Mouse (Mus musculus) adrenal gland (tissue): ENCODE measurements around the gene Ehbp1.

Experiments
- intact Hi-C: fragments of 180-260 bp; cut with DNase I; formaldehyde crosslinking; loops from one replicate; pipeline ENCODE4 v1.15.1; 2025

The Ehbp1 gene

DNA sequence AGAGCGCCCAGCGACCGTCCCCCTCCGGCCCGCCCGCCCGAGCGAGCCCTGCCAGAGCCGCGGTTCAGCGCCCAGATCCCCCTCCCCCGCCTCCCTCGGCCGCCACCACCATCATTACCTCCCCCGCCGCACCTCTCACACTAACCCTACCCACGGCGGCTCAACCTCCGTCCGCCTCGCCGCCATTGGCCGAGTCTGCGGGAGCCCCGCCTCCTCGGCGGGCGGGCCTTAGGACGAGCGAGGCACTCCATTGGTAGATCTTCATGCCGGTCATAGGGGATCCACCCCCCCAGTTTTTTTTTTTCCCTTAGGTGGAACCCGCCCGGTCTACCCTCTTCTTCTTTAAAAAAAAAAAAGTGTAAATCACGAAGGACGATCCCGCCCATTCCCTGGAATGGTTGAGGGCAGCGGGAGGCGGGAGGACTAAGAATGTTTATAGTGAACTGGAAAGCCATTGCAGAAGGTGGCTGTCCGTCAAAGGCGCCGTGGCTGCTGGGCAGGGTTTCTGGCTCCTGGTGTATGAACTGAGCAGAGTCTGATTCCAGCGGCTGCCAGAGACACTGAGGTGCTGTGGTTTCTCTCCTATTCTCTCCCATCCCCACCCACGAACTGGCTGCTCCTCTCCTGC lies 55.1 kb downstream of the Ehbp1 start:
- intact Hi-C loops, result loop anchor here (10.0 kb wide), 1 partner anchor 698 kb away; the partner anchor contains the start of genes Commd1 and Gm28048

DNA sequence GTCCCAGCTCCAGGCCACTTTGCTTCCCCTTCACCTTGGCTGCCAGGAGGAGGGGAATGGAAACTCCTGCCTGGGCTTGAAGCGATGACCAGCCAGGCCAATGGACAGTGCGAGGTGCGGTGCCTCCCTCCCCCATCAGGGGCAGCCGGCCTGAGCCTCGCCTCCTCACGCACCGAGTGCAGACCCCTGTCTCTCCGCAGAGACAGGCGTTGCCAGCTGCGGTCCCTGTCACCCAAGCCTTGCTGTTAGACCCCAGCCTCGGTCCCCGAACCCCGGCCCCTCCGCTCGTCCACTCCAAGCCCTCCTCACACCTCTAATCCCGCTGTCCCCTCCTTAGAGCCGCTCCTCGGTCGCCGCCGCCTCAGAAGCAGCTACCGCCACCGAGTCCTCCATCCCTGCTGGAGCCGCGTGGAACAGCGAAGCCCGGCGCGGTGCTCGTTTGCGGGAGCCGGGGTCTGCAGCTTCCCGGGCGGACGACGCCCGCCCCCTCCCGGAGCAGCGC lies 55.7 kb downstream of the Ehbp1 start:
- intact Hi-C loops, result loop anchor here (10.0 kb wide), 1 partner anchor 698 kb away; the partner anchor contains the start of genes Commd1 and Gm28048

DNA sequence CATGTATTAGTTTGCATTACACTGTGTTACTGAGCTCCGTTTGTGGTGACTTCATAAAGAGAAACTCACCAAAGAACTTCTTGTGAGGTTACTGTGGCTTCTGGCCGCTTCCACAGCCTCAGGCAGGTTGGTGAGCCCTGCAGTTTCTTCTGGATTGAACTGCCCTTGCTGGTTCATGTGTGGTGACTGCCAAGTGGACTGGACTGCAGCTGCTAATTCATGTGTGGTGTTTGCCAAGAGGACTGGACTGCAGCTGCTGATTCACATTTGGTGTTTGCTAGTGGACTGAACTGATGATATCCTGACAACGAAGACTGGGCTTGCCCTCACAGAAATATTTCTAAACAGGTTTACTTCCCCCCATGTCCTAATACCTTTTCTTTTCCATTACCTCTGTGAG lies 65.4 kb downstream of the Ehbp1 start:
- intact Hi-C loops, result no loop called here

DNA sequence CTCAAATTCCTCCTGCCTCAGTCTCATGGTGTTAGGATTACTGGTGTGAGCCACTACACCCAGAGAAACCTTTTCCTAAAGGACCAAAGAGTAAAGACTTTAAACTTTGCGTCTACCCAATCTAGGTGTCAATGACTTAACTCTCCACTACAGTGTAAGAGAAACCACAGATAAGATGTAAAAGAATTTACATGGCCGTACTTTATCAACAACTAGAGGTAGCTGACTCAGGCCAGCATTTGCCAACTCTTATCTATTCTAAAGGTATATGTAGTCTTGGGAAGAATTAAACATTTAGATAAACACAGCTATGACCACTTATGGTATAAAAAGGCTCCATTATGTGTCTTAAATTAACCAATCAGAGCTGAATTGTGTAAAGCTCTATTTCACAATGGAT lies 67.9 kb downstream of the Ehbp1 start:
- intact Hi-C loops, result no loop called here

DNA sequence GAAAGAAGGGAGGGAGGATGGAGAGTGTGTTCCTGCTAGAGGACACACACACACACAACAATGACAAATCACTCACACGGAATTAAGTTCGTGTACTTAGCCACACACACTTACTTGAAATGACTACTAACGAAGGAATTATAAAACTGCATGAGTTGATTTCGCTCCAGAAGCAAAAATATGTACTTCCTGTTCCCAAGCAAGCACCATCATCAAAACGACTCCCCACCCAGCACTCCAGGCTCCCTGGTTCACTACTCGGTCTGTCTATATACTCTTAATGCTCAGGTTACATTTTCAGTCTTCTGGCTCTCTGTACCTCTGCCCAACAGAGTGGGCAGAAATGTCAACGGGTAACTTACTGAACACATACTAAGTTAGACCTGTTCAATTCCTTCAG lies 68.7 kb downstream of the Ehbp1 start:
- intact Hi-C loops, result no loop called here

DNA sequence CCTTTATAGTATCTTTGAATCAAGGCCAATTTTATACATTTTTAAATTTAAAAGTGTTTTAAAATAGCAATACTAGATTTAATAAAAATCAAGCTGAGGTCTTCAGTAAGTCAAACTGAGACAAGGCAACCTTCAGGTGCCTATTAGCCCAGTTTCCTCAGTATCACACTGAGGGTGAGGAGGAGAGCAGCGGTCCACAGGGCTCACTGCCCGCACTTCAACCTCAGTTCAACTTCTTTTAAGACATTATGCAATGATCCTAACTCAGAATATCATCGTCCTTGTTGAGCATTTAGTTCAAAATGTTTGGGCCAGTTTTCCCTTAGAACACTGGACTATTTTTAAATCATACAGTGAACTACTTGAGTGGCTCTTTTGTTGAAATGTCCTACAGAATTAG lies 70.2 kb downstream of the Ehbp1 start:
- intact Hi-C loops, result no loop called here

DNA sequence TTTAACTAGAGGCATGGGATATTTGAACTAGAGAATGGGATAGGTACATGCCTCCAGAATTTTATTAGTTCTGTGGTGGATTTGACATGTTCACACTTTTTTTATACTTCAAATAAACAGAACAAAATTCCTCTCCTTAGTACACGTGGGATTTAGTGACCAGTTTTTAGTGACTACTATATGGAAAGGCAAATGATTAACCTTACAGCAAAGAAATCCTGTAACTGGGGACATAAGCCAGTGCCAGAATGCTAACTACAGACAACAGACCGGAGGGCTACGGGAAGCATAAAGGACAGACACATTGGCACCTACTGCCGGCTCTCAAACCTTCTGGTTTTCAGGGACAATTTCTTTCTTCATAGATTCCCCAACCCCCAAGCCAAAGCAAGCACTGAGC lies 72.4 kb downstream of the Ehbp1 start:
- intact Hi-C loops, result no loop called here

DNA sequence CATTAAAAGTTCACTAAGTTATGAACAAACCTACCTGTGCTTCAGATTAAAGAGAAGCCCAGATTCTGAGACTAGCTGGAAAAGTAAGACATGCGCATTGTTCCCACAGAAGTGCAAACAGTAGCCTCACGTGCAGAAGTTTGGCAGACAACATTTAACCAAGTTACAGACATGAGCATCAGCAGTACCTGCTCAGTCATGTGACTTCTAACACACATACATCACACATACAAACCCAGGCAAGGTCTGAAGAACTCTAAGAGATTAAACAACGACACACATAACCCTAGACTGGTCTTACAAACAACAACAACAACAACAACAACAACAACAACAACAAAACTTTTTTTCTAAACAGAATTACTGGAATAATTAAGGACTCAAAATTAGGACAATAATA lies 72.9 kb downstream of the Ehbp1 start:
- intact Hi-C loops, result no loop called here

DNA sequence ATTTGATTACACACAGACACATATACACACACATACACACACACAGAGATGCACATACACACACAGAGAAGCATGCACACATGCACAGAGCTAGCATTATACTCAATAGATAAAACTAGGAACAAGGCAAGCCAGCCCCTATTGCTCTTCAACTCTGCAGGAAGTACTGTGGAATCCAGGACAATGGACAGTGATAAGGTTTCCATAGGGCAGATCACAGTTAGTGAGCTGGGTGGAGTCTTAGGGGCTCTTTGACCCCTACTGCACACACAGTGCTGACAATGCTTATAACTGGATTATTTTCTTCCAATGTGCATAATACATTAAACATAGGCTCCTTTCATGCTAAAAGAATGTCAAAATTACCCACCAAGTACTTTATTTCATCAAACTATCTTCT lies 75.1 kb downstream of the Ehbp1 start:
- intact Hi-C loops, result no loop called here

DNA sequence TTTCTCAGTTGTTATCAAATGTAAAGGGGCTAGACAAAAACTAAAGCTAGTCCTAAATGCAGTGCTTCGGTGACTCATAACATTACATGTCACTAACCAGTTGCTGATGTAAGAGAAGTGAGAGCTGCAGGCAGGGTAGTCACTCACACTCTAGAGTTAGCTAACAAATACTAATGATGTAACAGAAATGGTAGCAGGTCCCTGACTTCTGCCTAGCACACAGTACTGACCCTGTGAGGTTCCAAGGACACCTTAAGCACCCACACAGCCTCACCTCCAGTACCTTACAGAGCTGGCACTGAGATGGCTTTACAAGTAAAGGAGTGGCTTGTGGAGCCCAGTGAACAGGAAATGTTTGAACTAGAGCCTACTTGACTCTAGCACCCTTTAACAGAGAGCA lies 86.7 kb downstream of the Ehbp1 start:
- intact Hi-C loops, result no loop called here

DNA sequence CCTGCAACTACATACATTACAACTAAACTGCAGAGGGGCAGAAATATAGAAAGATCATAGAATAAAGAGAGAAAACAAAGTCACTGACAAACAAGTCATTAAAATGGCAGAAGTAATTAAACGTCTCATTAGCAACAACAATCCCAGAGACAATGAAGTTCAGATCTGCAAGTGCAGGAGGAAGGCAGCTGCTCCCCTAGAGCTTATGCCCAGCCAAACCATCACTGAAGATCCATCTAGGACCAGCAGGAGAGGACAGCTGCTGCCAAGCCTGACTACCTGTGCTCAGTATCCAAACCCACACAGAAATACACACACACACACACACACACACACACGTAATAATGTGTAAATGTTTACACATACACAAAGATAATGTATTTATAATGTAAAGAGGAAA lies 92.7 kb downstream of the Ehbp1 start:
- intact Hi-C loops, result no loop called here

DNA sequence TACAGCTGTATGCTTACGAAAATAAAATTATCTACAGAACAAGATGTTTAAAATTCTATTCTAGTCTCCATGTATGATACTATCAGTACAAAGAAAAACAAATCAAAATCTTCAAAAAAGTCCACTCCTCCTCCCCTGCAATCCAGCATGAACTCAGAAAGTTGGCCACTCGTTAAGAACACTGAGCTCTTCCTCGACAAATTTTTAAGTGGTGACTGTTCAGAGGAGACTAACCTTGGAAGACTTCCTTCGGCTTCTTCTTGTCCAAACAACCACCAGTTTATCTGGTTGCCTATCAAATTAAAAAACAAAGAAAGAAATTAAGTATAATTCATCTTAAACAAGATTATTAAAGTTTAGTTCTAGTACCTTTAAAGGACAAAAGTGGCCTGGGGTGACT lies 94.4 kb downstream of the Ehbp1 start:
- intact Hi-C loops, result no loop called here

DNA sequence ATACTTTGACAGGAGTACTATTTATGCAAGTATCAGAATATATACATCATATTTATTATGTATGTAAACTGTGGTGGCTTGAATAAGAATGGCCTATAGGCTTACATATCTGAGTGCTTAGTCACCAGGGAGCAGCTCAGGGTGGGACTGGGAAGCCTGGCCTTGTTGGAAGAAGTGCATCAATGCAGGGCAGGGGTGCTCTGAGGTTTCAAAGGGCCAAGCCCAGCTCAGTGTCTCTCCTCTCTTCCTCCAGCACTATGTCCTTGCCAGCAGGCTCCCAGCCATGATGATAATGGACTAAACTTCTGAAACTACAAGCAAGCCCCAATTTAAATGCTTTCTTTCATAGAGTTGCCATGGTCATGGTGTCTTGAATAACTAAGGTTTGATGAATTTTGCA lies 95.0 kb downstream of the Ehbp1 start:
- intact Hi-C loops, result no loop called here

DNA sequence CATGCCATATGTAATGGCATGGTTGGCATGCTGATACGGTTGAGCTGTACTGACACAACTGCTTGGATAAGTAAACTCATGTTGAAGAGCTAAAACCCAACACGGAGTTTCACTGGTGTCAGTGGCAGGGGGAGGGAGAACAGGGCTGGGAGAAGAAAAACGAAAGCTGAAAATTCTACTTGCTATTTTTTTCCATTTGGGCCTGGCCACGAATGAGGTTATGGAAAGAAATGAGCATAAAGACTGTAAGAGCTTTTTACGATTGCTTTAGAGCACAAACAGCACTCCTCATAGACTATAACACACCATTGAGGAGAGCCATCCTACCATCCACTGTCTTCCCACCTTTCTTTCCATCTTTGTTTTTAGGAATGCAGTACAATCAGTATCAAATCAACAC lies 106.5 kb downstream of the Ehbp1 start:
- intact Hi-C loops, result no loop called here

DNA sequence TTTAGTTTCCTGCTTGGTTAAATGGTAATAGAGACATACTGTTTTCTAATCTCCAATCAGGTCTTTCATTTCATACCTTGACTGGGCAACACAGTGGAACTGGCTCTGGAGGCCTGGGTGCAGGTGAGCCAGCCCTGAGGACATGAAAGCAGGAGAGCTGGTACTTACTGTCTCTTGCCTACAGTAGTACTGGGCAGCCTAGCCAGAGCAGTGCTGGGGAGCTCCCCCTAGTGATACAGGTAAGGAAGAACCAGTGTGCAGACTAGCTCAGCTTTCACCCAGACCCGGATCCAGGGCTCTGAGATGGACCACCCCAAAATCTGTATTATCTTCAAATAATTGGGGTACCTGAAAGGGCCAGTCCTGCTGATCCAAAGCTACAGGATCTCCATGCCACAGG lies 107.4 kb downstream of the Ehbp1 start:
- intact Hi-C loops, result no loop called here

DNA sequence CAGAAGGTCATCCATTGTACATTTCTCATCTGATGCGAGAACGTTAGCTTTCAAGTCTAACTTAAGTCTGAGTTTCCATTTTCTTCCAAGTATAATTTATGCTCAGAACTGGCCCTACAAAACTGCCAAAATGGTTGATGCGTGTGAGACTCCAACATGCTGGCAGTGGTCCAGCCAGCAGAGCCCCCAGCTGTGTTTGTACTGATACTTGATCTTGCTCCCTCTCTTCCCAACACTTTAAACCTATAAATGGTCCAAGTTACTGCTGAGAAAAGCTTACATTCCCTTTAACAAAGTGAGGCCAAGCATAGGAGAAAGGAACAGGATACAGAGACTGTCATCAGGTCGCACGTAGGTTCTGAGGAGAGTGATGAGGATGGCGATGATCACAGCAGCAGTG lies 111.2 kb downstream of the Ehbp1 start:
- intact Hi-C loops, result no loop called here

DNA sequence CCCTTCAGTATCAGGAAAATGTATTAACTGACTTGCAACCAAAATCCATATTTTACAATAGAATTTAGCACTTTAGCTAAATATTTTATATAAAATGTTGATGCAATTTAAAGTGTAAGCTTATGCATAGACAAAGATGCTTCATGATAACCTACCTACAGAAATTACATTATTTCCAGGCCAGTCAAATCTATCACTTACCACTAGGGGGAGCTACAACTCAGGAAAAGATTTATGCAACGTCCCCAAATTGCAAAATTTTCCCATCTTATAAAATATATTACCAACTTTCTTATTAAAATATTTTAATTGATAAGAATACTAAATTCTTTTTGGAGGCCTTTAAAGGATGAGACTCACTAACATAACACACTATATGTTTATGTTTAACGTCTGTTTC lies 116.5 kb downstream of the Ehbp1 start:
- intact Hi-C loops, result loop anchor here (1.0 to 10.0 kb wide), 4 partner anchors 211 to 729 kb away; partner anchors contain the start of gene Tmem17

DNA sequence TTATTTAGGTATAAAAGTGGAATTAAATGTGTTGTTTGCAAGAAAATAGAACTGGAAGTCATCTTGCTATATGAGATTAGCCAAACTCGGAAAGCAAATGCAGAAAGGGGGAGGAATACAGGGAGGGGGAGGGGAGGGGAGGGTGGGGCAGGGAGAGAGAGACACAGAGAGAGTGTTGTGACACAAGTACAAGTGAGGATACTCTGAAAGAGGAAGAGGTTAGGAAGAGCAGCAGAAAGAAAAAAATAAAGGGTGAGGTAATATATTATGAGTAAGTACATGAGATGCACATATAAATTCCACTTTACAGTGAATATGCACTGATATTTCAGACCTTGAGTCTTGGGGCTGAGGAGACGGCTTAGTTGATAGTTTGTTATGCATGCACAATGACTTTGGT lies 123.9 kb downstream of the Ehbp1 start:
- intact Hi-C loops, result no loop called here

DNA sequence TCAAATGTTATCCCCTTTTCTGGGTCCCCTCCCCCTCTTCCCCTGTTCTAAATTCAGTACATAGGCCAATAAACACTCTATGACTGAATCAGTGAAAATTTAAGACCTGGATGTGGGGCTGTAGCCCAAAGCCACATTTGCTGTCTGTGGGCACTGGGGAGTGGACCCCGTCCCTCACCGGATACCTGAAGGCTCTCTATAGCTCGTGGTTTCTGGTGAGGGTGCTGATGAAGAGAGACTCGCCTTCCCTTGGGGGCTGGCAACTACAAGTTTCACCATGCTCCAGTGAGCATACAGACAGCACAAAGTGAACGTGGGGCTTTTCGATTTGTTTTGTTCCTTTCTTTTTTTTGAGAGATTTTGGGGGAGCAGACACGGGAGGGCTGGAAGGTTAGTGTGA lies 125.2 kb downstream of the Ehbp1 start:
- intact Hi-C loops, result no loop called here

DNA sequence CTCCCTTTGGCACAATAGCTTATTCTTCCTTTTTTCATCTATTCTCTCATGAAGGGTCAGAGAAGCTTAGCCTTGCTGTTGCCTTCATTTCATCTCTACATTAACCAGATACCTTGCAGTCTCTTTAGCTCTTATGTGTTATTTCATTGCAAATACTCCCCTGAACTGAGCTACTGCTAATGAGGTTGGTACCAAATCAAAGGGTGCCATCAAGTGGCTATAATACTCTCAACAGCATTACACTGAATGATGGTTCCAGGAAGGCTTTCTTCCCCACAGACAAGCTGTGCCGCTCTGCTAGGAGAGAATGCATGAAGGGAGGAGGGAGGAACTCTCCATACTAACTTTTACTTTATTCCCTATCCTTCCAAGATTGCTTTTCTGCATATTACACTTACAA lies 135.5 kb downstream of the Ehbp1 start:
- intact Hi-C loops, result no loop called here

DNA sequence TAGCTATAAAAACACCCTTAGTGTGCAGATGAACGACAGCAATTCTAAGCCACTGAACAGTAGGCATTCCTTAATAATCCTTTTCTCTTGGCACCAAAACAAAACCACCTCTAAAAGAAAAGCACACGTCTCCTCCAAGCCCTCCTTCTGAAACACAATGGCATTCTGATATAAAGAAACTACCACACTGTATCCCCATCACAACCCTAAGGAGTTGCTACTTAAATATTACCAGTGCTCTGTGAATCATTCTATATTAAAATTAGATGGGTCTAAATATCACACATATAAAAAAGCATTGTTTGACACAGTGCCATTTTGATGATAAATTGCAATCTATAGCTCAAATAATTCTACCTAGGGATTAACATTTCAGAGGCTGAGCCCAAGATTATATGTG lies 135.9 kb downstream of the Ehbp1 start:
- intact Hi-C loops, result no loop called here

DNA sequence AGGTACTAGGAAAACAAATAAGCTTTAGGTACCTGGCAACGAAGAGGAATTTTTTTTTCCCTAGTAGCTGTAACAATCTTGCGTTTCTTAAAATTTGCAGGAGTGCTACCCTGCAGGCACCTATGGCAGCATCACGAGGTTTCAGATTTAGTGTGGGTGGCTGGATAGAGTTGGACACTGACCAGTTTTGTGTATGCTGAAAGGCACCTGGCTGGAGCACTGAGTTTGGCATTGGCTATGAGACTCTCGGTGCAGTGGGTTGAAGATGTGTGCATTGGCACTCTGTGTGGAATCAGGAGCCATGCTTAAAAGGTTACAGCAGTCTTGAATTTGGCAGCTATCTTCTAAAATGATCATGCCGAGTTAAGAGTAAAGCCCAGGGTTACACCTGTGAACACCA lies 138.7 kb downstream of the Ehbp1 start:
- intact Hi-C loops, result no loop called here

DNA sequence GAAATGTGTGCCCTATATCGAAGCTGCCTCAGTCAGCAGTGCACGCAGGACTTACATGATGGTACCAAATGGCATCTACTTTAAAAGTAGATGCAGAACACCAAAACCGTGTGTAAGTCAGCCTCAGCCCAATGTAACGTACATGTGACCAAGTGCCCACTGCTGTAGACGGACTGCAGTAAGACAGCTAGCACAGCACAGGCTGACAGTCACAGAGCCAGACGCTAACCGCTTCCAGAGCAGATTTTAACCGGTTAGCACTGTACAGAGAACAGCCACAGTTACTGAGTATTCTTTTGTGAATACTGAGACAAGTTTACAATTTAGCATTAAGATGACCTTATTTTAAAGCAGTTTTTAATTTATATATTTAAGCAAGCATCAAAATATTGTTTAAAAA lies 141.0 kb downstream of the Ehbp1 start:
- intact Hi-C loops, result no loop called here

DNA sequence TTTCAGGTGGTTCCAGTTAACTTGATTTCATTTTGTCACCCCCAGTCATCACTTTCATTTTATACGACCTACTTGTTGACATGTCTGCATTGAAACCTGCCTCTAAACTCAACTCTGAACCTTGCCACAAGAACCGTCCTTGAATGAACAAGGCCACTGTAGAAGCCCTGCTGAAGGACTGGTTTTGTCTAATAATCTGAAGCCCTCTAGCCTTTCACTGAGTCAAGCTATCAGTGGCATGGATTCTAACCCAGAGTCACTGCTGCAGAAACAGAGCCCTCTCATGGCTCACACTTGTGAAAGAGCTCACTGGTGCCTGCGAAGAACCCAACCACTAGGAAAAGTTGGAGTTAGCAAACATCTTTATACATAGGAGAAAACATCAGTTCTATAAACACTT lies 142.2 kb downstream of the Ehbp1 start:
- intact Hi-C loops, result no loop called here
